ENCODE assay signal across 9 mouse cellular contexts in genomic region chr14:101378965-101379662, GRCm38 (mm10).
DNase-seq lines count a peak whose midpoint lies in the region; ATAC-seq and TF ChIP-seq lines count a peak whose summit lies in the region.
"Had no signal": no experiment of that assay in that cellular context is flagged by ENCODE, and none has a peak within 500 bp of the region (broad histone marks: within the 10 kb centered on the region; RNA-seq: fewer than 3 reads in every experiment).

No protein-coding gene starts in this region.

- ATAC-seq in forebrain, postnatal 0 days: peak; percentile 95
- ATAC-seq in lung, embryonic 14.5 days (ENCODE audit: insufficient read depth): peak; percentile 92

- H3K27ac ChIP-seq in ES-E14 (ENCODE audit: insufficient read depth, low read depth, low read length, poor library complexity, severe bottlenecking): no peak overlapping the region
- no peak overlapping the region for H3K27ac ChIP-seq in forebrain, postnatal 0 days (ENCODE audit: low read depth, low read length)
- no peak overlapping the region for H3K27ac ChIP-seq in lung, embryonic 14.5 days (ENCODE audit: low read depth)
- H3K27ac ChIP-seq: macrophage had no signal

- TF ChIP-seq CTCF in forebrain, postnatal 0 days (IDR thresholded peaks at IDR 0.05; ENCODE audit: low read depth): peak; percentile 97
- TF ChIP-seq CTCF in lung, embryonic 14.5 days (IDR thresholded peaks at IDR 0.05; ENCODE audit: low read depth): peak; percentile 93

- no peaks in the 10 kb centered on the region for H3K27me3 ChIP-seq in forebrain, postnatal 0 days (ENCODE audit: insufficient read depth, low read length)
- no peaks in the 10 kb centered on the region for H3K27me3 ChIP-seq in lung, embryonic 14.5 days (ENCODE audit: insufficient read depth, low read length)

- H3K36me3 ChIP-seq in ES-E14 (ENCODE audit: control insufficient read depth, insufficient read depth, low read length, poor library complexity, severe bottlenecking): no peaks in the 10 kb centered on the region
- no peaks in the 10 kb centered on the region for H3K36me3 ChIP-seq in forebrain, postnatal 0 days (ENCODE audit: insufficient read depth)
- H3K36me3 ChIP-seq in lung, embryonic 14.5 days (ENCODE audit: insufficient read depth): no peaks in the 10 kb centered on the region

- intact Hi-C loops in heart, postnatal 36 days (cut with DNase I): loop anchor here (1.0 to 5.0 kb wide), 2 partner anchors 77 to 1447 kb away; no protein-coding TSS in a partner anchor

- H3K9ac ChIP-seq in ES-E14 (ENCODE audit: insufficient read depth, low read depth, low read length, poor library complexity, severe bottlenecking): no peak overlapping the region
- H3K9ac ChIP-seq in forebrain, postnatal 0 days: peak overlapping the region; percentile 14
- peak overlapping the region; percentile 2; the same call in 1 of the 2 replicates for H3K9ac ChIP-seq in lung, embryonic 14.5 days

- peak; percentile 54 for DNase-seq in ES-E14 (ENCODE audit: low read depth, low spot score)
- DNase-seq in cerebellum, adult 11-12 months: peak; percentile 33
- DNase-seq in forebrain, postnatal 0 days: peak; percentile 93
- DNase-seq in heart, postnatal 36 days: peak; percentile 63 to 76
- DNase-seq in layer of hippocampus, adult 18-20 months (ENCODE audit: low spot score in 2 of 2): peak; percentile 56 to 83
- DNase-seq in lung, embryonic 14.5 days: peak; percentile 93
- DNase-seq in ovary, postnatal 10 days (ENCODE audit: low spot score): peak; percentile 45
- DNase-seq in urinary bladder, postnatal 14 days (ENCODE audit: low spot score): peak; percentile 69

- H3K4me2 ChIP-seq in forebrain, postnatal 0 days (ENCODE audit: low read depth): peak overlapping the region; percentile 49
- H3K4me2 ChIP-seq in lung, embryonic 14.5 days: peak overlapping the region; percentile 64

- in situ Hi-C loops in ES-E14 (cut with MboI; ENCODE audit: low sequenced_read_pairs in 2 of 2, unreplicated experiment in 2 of 2): no loop called here

- no peaks in the 10 kb centered on the region for H3K9me3 ChIP-seq in ES-E14 (ENCODE audit: control insufficient read depth, insufficient read depth, low read depth, low read length)
- H3K9me3 ChIP-seq in forebrain, postnatal 0 days (ENCODE audit: low read length): no peaks in the 10 kb centered on the region
- no peaks in the 10 kb centered on the region for H3K9me3 ChIP-seq in lung, embryonic 14.5 days (ENCODE audit: low read depth, low read length)

- peak overlapping the region in 1 of 2 experiments; percentile 32; a peak in 1 of 4 replicates for H3K4me3 ChIP-seq in ES-E14 (ENCODE audit: insufficient read depth in 1 of 2, low read depth in 1 of 2, low read length in 2 of 2, poor library complexity in 1 of 2, severe bottlenecking in 1 of 2)
- peak overlapping the region; percentile 27 for H3K4me3 ChIP-seq in forebrain, postnatal 0 days (ENCODE audit: low read depth, low read length)
- H3K4me3 ChIP-seq in lung, embryonic 14.5 days (ENCODE audit: low read depth, low read length): peak overlapping the region; percentile 25

- WGBS in forebrain, postnatal 0 days: 13% methylated on average over 21 of the region's 21 CpGs
- 17% methylated on average over 21 of the region's 21 CpGs for WGBS in lung, embryonic 14.5 days

- H3K4me1 ChIP-seq in ES-E14 (ENCODE audit: control insufficient read depth in 2 of 2, insufficient read depth in 2 of 2, low read length in 2 of 2, poor library complexity in 1 of 2): no peaks in the 10 kb centered on the region
- no peaks in the 10 kb centered on the region for H3K4me1 ChIP-seq in forebrain, postnatal 0 days (ENCODE audit: insufficient read depth)
- H3K4me1 ChIP-seq in lung, embryonic 14.5 days (ENCODE audit: insufficient read depth): no peaks in the 10 kb centered on the region

TF ChIP-seq in ES-E14, 5 proteins besides CTCF, POLR2A, EP300 and RAD21:
- TF ChIP-seq ZC3H11A (IDR thresholded peaks at IDR 0.05; ENCODE audit: borderline replicate concordance, low read depth, low read length) (peak; percentile 47; the same call in 1 of the 2 replicates), HCFC1 (IDR thresholded peaks at IDR 0.05; ENCODE audit: borderline replicate concordance, insufficient read depth, low read length) (no peak)

Comparison
In these comparisons a context has a peak if more than half of its experiments do, and no peak if none do; other contexts are left out.
1. DNase-seq: peak in every context shown above with its lines; median percentile 93 in forebrain, postnatal 0 days; 93 in lung, embryonic 14.5 days; 70 in heart, postnatal 36 days; 70 in layer of hippocampus, adult 18-20 months; 69 in urinary bladder, postnatal 14 days; 54 in ES-E14; 45 in ovary, postnatal 10 days; 33 in cerebellum, adult 11-12 months.